Mouse (Mus musculus): Measurements from ENCODE around the gene Ipo9.

Ipo9 gene

DNA sequence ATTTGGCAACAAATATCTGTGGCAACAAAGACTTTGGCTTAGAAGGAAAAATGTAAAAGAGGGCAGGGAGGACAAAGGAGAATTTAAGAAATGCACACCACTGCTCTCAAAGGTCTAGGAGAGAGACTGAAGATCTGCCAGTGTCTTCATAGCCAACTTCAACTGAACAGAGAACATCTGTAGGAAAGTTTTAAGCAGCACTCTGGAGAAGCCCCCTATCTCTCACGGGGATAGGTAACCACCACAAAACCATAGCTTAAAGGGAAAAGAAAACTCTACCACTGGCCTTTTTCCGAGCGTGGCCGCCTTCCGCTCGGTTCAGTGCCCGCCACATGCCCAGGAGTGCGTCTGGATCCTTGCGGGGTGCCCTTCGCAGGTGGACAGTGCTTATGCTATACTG, 3.7 kb downstream of the Ipo9 start:
- DNase-seq: peak; percentile 22

DNA sequence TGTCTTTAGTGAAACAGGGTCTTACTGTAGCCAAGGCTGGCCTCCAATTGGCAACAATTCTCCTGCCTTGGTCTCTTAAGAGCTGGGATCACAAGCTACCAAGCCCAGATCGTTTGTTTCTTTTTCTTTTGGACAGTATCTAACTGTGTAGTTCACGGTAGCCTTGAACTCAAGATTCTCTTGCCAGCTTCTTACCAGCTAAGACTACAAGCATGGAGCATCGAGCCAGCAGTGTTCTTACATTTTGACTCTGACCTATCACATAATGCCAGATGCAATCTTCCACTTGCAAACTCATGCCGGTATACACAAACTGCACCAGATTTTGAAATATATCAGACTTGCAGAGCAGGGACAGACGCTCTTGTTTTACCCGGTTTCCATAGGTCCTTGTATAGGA, 7.5 kb downstream of the Ipo9 start:
- no peak for DNase-seq

GRCm38 (mm10) chr1:135413996-135414395, 16.3 kb downstream of the Ipo9 start:
- DNase-seq: no peak

DNA sequence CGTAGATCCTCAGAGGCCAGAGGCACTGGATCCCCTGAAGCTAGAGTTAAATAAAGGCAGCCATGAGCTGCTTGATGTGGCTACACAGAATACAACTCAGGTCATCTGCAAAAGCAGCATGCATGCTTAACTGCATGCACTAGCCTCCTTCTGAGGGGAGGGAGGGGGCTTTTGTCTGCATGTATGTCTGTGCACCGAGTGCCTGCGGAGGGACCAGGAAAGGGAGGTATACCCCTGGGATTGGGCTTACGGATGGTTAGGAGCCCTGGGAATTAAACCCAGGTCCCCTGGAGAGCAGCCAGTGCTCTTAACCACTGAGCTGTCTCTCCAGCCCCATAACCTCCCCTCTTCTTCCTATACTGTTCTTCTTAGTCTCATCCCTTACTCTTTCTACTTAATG, 18.2 kb downstream of the Ipo9 start:
- DNase-seq: no peak

DNA sequence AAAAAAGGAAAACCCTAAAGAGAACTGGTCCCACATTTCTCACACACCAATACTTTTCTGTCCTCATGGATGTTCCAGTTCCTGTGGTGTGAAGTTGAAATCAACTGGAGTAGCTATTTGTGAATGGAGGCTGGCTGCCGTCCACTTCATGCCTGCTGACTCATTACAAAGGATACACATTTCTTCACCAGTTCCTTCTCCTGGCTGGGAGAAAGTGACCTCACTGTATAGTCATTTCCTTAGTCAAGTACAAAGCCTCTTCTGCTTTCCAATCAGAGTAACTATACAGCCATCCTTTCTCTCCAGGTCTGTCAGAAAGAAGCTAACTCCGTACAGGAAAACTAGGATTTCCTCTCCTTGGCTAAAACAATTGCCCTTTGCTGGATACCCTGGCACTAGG, 19.3 kb downstream of the Ipo9 start:
- no peak for DNase-seq

DNA sequence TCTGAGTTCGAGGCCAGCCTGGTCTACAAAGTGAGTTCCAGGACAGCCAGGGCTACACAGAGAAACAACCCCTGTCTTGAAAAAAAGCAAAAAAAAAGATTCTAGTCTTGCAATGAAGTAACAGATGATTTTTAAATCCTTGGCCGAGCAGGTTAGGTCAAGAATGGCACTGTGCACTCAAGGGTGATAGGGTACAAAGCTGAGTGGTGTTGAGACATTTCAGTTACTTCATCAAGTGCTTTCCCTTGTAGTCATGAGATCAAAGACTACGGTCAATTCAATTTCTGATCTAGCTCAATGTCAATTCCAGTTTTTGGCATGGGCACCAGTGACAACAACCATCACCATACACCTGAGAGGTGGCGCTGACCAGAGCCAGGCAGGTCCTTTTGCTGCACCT, 21.3 kb downstream of the Ipo9 start:
- DNase-seq: no peak

GRCm38 (mm10) chr1:135405356-135405755, 24.9 kb downstream of the Ipo9 start:
- DNase-seq: no peak

- DNase-seq: no peak
Measured at GRCm38 (mm10) chr1:135401452-135402110, 28.7 kb downstream of the Ipo9 start.

DNA sequence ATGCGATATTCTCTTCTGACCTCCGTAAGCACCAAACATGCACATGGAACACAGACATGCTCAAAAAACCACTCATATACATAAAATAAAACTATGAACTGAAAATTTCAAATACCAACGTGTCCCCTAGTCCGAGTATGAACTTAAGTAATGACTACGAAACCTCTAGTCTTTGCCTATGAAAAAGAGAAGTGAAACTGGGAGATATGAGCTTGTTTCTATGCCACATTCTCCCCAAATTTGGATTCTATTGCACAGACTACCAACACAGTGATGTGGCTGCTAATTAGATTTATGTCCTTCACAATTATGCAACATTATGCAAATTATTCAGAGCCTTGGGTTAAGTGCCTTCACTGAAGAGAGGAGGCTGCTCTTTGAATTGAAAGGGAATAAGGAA, 30.8 kb downstream of the Ipo9 start:
- DNase-seq: no peak

GRCm38 (mm10) chr1:135385161-135385560, 45.1 kb downstream of the Ipo9 start:
- DNase-seq: no peak

DNA sequence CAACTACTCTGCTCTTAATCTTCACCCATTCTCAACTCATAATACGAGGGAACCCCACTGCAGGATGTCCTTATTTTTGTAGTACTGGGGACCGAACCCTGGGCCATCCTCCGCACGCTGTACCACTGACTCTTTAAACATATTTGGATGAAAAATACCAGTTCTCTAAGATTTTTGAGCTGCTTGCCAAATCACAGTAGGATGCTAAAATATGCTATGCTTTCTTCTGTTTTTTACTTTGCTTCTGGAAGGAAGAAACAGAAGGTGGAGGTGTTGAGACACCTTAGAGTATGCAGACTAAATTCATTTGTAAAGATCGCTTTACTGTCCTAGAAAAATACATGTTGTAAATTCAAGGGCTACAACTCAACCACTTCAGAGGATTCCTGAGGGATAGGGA, 46.1 kb downstream of the Ipo9 start:
- no peak for DNase-seq

DNA sequence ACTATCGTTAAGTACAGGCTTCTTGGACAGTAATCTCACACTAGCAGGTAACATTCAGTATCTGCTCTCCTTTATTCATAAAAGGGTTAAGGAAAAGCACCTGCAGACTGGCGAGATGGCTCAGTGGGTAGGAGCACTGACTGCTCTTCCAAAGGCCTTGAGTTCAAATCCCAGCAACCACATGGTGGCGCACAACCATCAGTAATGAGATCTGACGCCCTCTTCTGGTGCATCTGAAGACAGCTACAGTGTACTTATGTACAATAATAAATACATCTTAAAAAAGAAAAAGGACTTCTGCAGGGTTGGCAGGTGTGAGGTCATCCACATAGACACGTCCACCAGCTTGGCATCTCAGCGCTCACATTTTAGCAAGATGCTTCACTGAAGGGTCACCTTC, 48.7 kb downstream of the Ipo9 start:
- peak; percentile 38 for DNase-seq

DNA sequence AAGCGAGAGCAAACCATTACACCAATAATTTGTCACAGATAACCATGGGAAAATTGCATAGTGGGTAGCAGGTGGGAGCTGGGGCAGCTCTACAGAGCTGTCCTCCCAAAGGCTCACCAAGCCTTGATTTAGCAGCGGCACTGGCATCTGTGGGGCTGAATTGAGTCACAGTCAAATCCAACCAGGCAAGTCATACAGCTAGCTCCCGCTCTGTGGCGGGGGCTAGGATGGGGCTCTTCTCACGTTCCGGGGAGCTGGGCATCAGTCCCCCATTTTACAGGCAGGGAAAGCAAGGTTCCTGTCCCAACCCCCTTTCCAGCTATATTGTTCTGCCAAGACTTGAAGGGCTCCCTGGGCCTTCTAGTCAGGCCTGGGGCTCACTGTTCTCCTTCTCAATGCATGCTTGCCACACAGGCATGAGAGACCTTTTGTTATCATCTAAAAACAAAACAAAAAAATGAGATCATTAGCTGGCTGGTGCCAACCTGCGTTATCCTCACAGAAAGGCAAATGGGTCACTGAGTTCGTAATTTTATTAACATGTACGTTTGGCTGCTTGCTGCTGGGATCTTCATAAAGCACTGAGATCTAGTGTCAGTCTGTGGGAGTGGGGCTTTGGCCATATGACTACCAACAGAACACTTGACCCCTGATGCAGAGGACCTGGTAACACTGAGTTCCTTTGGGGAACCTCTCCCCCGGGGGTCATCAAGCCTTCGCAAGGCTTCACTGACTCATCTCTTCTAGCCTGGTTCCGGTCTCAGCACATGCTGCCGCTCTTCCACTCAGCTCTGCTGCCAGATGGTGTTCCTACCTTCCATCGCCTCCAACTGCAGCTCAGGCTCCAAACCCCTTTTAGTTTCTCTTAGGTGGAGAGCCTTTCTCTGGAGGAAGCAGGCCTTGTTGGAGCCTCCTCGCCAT, 50.0 kb downstream of the Ipo9 start:
- peak; percentile 69 for DNase-seq

DNA sequence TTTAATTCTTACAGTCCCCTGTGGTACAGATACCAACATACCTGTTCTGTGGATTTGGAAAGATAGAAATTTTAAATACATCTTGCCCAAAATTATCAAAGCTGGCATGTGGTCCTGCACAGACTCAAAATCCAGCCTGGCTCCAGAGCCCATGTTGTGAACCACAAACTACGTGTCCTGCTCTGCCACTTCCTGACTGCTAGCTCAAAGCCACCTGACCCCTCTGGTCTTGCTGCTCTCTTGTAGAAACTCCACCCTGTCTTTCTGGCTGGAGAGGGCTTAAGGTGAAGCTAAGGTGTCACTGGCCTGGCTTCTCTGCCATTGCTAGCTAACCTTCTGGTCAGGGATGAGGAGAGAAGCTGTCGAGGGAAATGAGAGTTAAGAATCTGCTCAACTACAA, 51.3 kb downstream of the Ipo9 start:
- no peak for DNase-seq

DNA sequence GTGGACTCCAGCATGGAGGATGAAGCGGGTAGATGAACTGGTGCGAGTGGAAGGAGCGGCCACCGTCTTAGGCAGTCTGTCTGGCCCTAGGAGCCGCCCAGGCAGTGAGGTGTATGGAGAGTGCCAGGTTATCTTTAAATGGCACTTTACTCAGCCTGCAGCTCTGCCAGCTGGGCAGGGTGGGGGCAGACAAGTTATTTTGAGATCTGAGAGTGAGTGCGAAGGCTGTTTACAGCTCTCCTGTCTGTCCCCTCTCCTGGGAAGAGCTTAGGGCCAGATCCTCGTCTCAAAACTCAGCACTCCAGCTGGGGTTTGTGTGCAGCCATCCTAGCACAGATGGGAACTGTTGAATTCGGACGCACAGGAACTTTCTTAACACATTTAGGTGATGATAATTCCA, 51.7 kb downstream of the Ipo9 start:
- DNase-seq: peak; percentile 34

DNA sequence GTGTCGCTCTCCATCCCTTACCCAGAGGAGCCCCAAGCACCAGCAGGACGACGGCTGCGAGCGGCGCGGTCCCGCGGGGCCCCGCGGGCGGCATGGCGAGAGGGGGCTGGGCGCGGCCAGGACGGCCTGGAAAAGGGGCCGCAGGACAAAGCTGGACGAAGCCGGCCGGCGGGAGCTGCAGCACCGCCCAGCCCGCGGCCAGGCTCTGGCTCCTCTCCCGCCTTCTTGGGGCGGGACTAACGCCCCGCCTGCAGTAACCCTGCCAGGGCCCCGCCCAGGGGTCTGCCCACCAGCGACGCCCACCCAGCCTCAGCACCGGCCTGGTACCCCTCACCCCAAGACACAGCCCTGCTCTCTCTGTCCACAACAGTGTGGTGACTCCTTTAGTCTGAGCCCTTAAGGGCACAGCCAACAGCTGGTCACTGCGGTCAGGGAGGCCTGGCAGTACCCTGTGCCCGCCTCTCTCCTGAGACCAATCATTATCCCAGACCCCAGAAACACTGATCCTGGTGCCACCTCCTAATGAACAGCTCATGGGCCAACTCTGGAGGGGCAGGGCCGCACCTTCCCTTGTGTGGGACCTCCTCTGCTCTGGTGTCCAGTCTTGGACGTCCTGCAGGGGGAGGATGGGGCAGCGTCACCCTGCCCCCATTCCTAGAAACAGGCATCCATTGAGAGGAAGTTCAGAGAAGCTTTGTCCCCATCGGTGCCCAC, 55.3 kb downstream of the Ipo9 start, which contains the start of gene Shisa4:
TSS of gene Shisa4 (minus strand) at position 370 of the 714 bp plus-strand sequence.
- DNase-seq: peak; percentile 83

DNA sequence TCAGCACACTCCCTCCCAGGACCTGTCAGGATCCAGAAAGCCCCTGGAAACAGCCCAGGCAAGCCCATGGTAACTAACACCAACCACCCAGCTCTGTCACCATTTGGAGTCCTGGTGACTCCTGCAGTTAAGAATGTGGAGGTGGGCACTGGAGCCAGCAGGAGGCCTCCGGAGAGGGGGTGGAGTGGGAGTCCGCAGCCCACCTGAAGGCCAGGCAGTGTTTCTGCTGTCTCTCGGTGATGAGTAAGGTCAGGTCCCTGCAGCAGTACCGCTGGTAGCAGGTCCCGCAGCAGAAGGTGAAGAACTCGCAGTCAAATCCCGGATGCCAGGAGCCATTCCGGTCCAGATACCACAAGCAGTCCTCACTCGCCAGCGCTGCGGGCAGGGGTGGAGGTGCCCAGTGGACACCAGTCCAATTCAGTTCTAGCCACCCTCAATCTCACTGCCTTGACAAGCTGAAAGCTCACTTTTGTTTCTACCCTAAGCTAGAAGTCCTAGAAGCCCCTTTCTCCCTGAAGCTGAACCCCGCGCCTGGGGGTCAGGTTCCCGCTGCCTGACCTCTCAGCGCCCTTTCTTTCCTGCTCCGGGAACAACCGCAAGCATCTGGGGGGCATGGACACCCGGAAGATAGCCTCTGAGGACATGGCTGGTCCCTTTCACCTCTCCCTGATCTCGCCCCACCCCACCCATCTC, 56.0 kb downstream of the Ipo9 start:
- peak; percentile 72 for DNase-seq

DNA sequence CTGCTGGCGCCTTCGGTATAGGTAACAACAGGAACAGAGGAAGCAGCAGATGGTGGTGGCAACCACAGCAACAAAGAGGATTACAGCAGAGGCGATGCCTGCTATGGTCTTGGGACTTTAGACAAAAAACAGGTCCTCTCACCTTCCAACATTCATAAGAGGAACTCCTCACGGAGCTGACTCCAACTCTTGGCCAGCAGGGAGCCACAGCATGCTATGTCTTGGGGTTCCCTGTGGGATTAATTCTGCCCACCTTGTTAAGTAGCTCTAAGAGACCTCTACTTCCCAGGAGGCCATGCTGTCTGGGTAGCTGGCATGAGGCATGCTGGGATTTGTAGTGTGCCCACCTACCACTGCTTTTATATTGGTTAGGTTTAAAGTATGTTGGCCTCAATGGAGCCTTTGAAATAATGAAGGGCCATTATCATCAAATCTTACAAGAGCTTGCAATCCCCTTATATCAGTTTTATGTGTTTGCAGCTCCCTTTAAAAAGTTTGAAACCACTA, 57.1 kb downstream of the Ipo9 start:
- peak; percentile 44 for DNase-seq

DNA sequence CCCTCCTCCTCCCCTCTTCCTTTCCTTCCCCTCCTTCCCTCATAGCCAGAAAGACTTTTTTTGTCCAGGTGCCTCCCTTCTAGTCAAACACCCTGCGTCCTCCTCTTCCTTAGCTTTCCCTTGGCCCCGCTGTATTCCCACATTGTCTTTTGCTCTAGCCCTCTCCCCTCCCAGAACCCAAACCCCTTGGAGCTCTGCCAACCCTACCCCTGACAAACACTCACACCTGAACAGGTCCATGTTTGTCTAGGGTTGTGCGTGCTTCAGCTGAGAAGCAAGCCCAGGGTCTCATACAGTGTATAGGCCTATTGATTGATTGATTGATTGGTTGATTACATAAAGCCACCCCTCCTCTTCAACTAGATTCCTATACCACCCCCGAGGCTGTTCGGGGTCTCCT, 60.9 kb downstream of the Ipo9 start:
- peak; percentile 55 for DNase-seq

DNA sequence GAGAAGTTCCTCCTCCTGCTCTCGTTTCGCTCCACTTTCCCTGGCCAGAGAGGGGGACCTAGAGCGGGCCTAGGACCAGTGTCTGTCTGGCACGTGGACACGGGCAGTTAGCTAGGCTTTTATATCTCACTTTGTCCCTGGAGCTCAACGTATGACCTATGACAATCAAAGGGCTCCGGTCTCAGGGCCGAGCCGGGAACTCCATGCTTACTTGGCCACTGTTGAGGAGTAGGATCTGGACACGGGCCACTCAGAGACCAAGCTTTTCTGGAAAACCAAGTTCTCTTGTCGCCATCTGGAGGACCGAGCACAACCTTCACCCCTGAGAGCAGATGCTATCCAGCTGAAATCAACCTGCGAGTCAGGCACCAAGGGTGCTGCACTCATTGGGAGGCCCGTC, 61.3 kb downstream of the Ipo9 start:
- DNase-seq: peak; percentile 71

- DNase-seq: peak; percentile 91
Measured at GRCm38 (mm10) chr1:135368245-135368644, 62.1 kb downstream of the Ipo9 start.

DNA sequence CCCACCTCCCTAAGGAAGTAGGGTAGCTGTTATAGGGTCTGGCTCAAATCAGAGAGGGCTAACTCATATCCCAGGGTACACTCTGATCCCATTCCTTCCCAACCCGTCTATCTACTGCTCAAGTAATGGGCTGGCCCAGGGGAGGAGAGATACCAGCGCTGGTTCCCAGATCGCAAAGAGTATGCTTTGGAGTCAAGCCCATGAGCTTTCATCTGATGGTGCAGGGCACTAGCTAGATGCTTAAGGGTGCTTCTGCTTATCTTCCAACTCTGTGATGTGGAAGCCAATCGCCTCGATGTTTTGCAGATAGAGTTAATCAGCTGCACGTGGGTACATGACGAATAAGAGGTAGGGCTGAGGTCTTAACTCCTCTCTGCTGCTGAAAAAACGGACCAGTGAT, 62.7 kb downstream of the Ipo9 start:
- peak; percentile 38 for DNase-seq

GRCm38 (mm10) chr1:135367005-135367404, 63.3 kb downstream of the Ipo9 start:
- no peak for DNase-seq

Measured in cerebellum, adult 9-11 months (tissue).